Mouse (Mus musculus) induced T-regulatory cell, adult 2 months (primary cell): ENCODE measurements around the gene Calhm4.
"Not testable (repeated sequence)": the region's sequence is repeated elsewhere in the genome, so short reads cannot be mapped to it uniquely, and the experiment has no call there.

Source experiments
- DNase-seq: peaks from one replicate; pipeline ENCODE4 v3.0.0-alpha.2; 2012; ENCODE audit warnings: low read depth

The Calhm4 gene

DNA sequence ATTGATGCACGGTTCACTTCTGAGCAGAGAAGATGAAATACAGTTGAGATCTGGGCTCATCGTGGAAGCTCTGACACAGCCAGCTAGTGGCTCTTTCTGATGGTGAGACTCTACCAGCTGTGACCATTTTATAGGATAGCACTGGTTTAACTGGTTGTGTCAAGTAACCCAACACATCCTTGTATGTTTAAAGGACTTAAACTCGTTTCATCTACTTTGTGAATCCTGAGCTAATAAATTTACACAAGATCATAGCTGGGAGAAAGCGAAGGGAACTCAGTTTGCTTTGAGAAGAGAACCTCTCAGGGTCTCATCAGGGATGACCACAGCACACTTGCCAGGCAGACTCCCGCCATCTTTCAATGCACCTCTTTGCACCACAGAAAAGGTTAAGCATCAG lies at the start of gene Calhm4:
Gene Calhm4 (minus strand): TSS at position 101 of the 400 bp plus-strand sequence.
- DNase-seq: no peak

DNA sequence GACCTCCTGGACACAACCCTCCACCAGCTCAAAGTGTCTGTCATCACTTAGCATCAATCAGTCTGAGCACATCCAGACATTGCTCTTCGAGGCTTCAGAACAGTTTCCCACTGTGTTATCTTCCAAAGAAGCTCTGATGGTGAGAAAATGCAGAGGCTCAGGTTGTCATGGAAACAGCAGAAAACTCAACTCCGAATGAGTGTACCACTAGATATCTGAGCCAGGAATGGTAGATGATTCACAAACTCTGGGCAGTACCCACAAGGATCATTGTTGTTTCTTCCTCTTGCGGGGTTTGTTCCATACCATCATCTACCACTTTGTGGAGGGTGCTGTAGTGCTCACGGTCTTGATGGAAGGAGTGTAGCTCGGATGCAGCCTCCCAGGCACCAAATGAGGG lies 47.8 kb upstream of the Calhm4 start:
- no peak for DNase-seq

DNA sequence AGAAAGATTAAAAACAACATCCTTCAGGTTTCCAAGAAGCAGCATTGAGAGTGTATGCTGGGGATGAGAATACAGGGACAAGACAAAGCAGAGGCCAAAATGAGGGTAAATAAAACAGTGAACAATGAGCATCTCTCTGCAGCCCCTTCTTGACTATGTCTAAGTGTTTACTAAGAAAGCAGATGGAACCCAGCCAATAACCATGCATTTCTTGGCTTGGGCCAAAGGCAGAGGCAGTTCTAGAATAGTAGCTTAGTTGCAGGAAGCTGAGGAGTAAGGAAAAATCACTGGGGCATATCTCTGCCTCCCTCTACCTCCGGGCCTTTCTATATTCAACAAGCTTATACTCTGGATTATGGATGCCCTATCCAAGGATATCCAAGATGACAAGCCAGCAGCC lies 46.4 kb upstream of the Calhm4 start:
- no peak for DNase-seq

DNA sequence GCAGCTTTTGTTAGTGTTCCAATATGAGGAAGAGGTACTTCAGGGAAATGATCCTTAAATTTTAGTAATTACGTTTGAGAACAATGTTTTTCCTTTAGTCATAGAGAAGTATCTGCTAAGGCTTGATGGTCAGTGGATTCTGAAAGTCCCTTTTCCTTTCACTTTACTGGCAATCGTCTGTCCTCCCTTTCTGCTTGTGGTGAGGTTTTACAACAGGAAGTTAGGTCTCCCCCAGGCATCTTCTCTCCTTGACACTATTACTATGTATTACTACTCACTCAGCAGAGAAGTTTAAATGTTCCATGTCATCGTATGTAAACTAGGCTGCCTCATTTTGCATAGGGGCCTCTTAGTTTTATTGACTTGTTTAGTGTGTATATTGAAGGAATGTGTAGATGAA lies 45.4 kb upstream of the Calhm4 start:
- DNase-seq: no peak

DNA sequence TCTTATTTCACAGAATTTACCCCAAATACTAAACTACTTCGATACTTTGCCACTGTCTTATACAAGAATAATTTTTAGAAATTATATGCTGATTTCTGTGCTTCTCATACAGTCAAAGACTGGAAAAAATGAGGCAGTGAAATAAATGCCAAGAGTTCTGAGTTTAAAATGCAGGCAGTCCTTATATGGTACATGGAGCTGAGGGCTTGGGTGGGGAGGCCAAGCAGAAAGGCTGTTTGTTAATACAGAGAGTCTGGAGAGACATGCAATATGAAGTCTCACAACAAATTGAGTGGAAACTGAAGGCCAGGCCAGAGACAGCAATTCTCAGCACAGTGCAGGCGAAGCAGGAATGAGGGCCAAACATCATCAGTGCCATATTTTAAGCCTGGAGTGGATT lies 44.4 kb upstream of the Calhm4 start:
- DNase-seq: no peak

DNA sequence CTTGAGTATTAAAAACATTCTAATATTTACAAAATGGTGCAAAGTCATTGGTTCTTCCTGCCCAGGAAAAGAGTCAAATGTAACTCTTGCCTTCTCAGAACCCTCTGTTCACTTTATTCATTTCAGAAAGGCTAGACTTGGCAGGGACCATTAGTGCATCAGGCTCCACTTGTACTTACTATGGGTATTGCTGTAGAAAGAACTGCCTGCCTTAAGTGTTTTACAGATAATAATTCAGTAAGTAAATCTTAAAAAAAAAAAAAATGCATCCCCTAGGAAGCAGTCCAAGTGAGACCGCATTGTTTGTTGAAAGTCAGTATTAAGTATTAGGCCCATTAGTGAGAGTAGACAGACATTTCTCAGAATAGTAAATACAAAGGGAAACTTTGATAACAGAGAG lies 42.4 kb upstream of the Calhm4 start:
- DNase-seq: no peak

DNA sequence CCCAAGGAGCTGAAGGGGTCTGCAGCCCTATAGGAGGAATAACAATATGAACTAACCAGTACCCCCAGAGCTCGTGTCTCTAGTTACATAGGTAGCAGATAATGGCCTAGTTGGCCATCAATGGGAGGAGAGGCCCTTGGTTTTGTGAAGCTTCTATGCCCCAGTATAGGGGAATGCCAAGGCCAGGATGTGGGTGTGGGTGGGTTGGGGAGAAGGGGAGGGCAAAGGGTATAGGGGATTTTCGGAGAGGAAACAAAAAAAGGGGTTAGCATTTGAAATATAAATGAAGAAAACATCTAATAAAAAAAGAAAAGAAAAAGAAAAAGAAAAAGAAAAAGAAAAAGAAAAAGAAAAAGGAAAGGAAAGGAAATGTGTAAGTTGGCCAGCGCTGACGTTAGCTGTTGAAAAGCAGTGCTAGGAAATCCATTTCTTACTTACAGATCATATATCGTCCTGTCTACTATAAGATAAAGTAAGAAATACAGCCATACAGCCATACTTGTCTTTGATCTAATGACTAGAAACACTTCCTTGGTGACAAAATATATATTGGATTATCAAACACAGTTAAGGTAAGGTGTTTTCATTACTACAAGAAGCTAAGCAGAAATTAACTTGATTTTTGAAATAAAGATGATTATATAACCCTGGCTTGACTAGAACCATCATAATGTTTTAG lies 30.6 kb upstream of the Calhm4 start:
- peak; percentile 52 for DNase-seq

DNA sequence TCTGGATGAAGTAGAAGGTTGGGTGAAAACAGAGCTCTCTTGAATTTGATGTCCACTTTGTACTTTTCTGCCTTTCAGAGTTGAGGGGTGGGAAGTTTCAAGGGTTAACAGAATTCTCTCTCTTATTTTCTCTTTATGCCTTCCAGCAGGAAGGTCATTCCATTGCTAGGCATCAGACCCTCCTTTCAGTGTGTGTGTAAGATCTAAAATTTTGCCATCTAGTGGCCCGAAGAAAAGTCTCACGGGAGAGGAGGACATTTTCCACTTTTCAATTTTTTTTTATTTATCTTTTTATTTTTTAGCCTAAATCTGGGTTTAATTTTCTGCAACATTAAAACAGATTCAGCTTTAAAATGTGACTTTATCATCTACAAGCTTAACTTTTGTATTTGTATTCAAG lies 27.5 kb upstream of the Calhm4 start:
- DNase-seq: no peak

DNA sequence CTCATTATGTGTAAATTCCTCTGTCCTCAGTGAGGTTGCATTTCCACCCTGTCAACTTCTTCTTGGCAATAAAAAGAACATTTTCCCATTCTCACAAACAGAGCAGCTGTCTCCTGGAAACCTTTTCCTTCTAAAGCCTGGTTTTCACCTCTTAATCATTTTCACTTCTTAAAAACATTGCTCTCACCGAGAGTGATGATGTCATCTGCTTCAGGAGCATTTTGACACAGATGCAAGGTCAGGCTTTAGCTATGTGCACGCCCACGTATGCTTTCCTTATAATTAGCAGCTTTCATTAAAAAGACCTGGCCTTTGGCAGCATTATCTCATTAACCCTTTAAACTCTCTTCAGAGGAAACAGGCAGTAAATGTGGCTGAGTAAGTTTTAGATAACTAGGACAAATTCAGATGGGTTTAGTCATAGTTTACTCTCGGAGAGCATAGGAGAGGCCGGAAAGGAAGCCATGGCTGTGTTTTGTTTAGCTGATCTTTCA lies 26.9 kb upstream of the Calhm4 start:
- DNase-seq: peak; percentile 14

DNA sequence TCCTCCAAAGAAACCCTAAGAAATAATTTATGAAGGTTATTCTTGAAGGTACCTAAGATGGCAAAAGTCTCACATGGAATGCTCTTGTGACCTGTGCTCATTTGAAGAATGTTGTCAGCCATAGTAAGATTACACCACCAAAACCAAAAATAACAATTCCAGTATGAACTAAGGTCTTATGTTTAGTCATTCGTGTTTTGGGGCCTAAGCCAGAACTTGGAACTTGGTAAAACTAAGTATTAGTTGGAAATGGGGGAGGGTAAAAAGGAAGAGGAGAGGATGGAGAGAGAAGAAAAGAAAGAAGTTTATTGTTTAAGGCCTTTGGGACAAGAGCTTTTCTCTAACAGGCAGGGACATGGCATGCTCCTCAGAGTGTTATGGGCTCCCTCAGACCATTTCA lies 25.5 kb upstream of the Calhm4 start:
- DNase-seq: no peak

DNA sequence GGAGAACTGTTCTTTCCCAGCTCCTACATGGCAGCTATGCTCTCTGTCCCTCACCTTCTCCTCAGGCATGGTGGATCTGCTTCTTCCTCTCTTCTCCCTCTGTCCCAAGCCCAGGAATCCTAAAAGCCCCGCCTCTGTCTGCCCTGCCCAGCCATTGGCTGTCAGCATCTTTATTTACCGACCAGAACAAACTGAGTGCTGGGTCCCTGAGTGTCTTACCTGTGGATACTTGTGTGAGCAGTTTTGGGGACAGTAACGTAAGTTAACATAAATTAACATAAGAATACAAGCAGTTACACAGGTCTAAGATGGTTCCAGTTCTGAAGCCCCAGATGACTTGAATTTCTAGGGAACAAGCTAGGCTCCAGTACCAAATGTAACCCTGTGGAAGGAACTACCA lies 22.5 kb upstream of the Calhm4 start:
- DNase-seq: no peak

DNA sequence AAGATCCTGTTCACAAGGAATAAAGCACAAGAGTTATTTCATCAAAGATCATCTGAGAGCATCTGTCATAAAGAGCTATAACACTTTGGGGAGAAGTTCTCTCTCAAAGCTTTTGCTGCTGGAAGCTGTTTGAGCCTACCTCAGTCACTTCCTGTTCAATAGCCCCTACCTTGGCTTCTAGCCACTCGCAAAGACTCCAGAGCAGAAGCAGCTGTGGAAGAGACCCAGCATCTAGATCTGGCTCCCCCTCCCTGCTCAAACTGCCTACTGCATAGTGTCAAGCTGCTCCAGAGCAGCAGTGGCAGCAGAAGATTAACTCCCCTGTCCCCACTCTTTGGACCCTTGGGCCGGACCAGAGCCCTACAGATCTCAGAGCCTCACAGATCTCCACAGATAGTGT lies 9.9 kb upstream of the Calhm4 start:
- DNase-seq: no peak

DNA sequence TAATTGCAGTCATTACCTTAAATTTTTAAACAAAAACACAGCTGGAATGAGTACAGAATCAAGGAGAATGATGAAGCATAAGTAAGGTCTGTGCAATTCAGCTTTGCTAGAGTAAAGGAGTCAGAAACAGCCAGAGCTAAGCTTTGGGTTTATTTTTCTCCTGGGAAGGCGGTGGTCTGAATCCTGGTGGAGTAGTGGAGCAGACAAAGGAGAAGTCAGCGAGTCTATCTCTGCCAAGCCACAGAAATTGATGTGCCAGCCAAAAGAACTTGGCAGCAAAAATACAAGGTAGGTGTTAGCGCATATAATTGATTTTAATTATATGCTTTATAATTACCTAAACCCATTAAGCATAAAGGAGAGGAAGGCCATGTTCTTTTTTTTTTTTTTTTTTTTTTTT lies 6.7 kb downstream of the Calhm4 start, which contains the start of gene Trappc3l:
Gene Trappc3l (plus strand): TSS at position 197 of the 400 bp plus-strand sequence.
- DNase-seq: no peak

DNA sequence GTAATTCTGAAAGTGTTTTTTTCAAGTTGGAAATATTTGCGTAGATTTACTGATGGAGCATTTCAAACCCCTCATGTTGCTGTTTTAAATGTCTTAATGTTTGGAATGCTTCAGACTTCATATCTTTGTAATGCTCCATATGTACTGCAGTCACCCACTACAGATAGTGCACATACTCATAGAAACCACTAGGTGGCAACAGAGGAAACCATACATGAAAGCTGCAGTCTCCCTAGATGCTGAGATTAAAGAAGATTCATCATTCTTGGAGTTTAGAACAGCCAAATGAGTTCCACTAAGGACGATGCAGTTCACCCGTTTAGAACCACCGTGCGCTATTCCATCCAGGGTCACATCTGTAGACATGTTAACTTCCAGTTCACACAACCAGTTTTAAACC lies 7.5 kb downstream of the Calhm4 start:
- peak; percentile 71 for DNase-seq

DNA sequence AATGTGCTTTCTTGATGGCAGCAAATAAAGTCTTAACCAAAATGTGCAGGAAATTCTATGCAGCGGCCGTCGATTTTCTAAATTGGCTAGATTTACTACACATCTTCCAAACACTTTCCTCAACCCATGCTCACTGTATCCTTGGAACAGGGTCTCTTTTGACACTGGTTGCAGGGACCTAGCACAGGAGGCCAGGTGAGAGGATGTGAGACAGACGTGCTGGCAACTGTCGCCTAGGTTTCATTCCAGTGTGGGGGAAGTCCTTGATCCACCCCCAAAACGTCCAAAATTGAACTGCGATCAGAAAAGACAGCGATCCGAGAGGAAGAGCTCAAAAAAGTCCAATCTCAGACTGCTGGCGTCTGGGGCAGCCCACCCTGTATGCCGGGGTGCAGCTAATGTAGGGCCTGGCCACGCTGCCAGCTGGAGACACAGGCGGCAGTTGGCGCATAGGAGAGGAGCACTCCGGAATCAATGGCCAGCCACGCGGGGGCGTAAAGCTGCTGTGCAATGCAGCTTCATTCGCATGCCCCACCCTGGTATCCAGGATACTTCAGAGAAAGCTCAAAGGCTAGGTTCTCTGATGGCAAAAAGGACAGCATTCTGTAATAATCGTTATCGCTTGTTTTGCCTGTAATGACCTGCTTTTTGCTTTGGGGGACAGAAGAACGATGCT lies 10.3 kb downstream of the Calhm4 start:
- peak; percentile 75 for DNase-seq

DNA sequence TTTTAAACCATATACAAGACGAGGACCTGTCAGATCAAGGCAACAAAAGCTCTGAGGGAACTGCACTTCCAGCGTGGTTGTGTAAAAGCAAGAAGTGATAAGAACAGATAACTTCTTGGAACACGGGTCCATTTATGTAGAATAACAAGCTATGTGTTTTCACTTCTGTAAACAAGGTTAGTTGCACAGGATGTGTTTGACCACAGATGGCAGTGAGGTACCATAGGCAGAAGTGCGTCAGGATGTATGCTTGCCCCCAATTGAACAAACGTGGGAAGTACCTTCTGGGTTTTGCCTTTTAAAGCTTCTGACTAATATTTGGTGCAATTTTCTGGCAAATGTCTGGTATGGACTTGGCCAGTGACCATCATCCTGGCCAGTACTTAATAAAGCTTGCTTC lies 13.8 kb downstream of the Calhm4 start:
- peak; percentile 75 for DNase-seq

DNA sequence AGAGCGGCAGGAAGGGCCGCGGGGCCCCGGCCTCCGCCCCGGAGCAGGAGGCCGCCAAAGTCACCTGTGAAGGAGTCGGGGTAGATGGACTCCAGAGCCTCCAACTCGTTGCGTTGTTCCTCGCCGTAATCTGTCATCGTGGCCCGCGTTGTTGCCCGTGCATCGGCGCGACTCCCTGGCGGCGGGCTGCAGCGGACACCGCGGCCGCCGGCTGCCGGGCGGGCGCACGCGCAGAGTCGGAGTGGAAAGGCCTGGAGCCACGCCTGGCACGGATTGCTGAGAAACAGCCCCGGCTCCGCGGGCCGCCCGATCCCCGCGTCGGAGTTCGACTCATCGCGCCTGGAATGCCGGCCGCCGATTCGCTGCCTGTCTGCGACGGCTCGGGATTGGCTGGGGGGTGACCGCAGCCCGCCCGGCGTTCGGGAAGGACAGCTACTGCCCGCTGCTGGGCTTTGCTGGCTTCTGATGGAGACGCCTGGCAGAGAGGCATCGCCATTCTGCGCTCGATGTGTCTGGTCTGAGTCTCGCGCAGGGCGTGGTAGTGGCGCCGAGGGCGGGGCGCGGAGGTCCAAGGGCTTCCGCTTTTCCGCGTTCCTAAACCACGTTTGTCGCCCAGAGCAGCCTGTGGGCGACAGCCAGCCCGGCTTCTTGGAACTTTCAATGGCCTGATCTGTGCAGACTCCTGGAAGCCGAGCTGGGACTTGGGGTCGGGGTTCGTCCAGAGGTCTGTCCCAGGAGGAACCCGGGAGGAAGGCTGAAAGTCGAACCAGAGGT lies 24.6 kb downstream of the Calhm4 start, which contains the start of gene Rwdd1:
Gene Rwdd1 (minus strand): TSS at position 323 of the 774 bp plus-strand sequence.
- DNase-seq: peak; percentile 96

DNA sequence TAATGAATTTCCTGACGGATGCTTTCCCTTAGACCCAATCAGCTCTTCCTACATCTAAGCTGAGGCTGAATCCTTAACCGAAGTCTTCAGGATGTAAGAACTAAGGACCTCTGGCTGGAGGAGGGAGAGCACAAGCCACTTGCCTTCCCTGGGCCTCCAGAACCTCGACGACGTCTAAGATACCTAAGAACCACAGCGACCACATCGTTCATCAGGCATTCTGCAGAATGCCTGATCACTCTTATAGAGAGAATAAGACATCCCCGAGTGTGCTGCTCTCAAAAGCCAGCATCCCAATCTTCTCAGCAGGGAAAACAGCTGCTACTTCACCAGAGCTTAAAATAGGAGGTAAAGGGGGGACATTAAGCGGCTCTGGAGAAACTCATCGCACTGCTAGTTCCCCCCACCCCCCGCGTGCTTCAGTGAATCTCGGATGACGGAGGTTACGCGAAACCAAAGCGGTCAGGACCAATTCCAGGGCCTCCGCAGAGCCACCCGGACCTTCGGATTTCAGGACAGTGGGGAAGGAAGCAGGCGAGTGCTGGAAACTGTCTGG lies 25.3 kb downstream of the Calhm4 start:
- no peak for DNase-seq

DNA sequence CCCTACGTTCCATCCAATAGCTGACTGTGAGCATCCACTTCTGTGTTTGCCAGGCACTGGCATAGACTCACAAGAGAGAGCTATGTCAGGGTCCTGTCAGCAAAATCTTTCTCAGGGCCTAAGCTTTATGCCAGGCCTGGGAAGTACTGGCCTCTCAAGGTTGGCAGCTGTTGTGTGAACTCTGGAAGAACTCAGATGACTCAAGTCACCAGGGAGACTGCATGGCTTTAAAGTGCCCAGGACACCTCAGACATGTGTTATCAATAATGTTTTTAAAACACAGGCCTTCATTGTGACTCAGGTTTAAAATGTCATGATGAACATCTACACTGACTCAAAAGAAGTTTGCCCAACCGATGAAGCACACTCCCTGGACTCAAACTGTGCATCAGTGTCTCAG lies 30.9 kb downstream of the Calhm4 start:
- DNase-seq: no peak

DNA sequence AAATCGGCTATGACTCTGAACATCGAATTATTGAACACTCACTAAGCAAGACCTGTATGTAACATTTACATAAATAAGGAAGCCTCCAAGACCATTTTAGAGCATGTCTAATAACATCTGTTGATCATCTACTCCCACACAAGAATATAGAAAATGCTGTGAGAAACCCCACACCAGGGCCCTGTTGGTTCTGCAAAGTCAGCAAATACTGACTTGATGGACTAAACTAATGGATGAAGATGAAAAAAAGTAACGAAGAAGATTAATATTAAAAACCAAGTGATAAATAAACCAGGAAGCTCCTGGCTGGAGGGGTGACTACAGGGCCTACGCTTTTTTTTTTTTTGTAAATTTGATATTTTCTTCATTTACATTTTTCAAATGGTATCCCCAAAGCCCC lies 31.5 kb downstream of the Calhm4 start:
- DNase-seq: no peak

DNA sequence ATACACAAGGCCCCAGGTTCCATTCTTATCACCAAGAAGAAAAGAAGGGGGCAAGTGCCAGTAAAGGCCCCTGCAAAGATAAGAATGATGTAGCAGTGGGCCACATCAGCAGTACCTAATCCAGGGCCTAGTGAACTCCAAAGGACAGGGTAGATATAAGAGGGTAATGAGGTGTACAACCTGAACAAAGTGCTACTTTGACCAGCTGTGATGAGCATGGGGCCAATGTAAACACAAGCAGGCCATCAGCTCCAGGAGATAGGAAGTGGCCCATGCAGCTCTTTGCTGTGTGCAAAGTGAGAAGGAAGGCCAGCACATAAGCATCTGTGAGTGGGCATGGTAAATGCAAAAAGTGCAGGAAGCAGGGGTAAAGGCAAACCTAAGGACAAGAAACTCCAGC lies 45.7 kb downstream of the Calhm4 start:
- DNase-seq: no peak

DNA sequence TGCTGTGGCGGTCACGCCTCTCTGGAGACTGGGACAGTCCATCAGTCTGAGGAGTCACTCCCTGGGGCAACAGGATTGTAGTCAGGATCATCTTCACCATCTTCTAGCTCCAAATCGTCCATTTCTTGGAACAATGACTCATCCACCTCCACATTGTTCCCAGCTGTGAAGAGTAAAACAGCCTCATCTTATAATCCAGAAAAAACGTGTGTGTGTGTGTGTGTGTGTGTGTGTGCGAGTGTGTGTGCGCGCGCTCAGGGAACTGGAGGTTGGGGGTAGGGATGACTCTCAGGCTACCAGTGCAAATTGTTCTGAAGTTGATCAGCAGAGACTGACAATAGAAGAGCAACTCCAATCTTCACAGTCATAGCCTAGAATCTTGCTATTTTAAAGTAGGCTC lies 47.4 kb downstream of the Calhm4 start:
- DNase-seq: not testable (repeated sequence)
